Mouse (Mus musculus) duodenum, adult 2 months (tissue): ENCODE results near the gene Clcc1. TPM values are rescaled to one million over a fixed set of nuclear protein-coding genes. Genes with fewer than 3 reads are reported as not detected.

Experiments
- polyA plus RNA-seq: library from polyadenylated mRNA; depleted of rRNA; stranded (reverse); fragments of >200 nt; gene quantifications from 2 replicates; pipeline ENCODE4 v1.2.3, GENCODE M21; 2012; ENCODE audit warnings: low replicate concordance; rRNA removed

Gene Clcc1
- 12.5 and 15.3 TPM in 2 replicates for polyA plus RNA-seq

GRCm38 (mm10) chr3:108653710-108654379 lies at the start of gene Clcc1:
Gene Clcc1 (plus strand): TSS chr3:108653913.

GRCm38 (mm10) chr3:108722036-108722872 lies 68.5 kb downstream of the Clcc1 start, which contains the start of gene Gpsm2:
Gene Gpsm2 (minus strand): TSS chr3:108722309.

Other genes with a start within 250 kb of the Clcc1 start
- gene Celsr2, start 238.4 kb upstream of the Clcc1 start, polyA plus RNA-seq, result 1.1 and 5.9 TPM in 2 replicates
- 21.2 and 23.1 TPM in 2 replicates for gene Sars, start 208.7 kb upstream of the Clcc1 start, polyA plus RNA-seq
- gene 1700013F07Rik, start 119.8 kb upstream of the Clcc1 start, polyA plus RNA-seq, result not detected in 2 replicates
- gene 5330417C22Rik, start 117.4 kb upstream of the Clcc1 start, polyA plus RNA-seq, result 7.8 and 26.5 TPM in 2 replicates
- gene Tmem167b, start 91.4 kb upstream of the Clcc1 start, polyA plus RNA-seq, result 1.7 and 2.2 TPM in 2 replicates
- 0.44 and 1.1 TPM in 2 replicates for gene Taf13, start 82.2 kb upstream of the Clcc1 start, polyA plus RNA-seq
- 0.83 and 1.3 TPM in 2 replicates for gene Wdr47, start 62.6 kb upstream of the Clcc1 start, polyA plus RNA-seq
- gene Gpsm2, start 68.4 kb downstream of the Clcc1 start, polyA plus RNA-seq, result 8.5 and 12.4 TPM in 2 replicates
- not detected in 2 replicates for gene Aknad1, start 85.7 kb downstream of the Clcc1 start, polyA plus RNA-seq
- 0.99 and 1.8 TPM in 2 replicates for gene Stxbp3, start 186.6 kb downstream of the Clcc1 start, polyA plus RNA-seq
- 0.05 and 0.08 TPM in 2 replicates for gene Fndc7, start 236.1 kb downstream of the Clcc1 start, polyA plus RNA-seq